Mouse (Mus musculus) liver, embryonic 14.5 days (tissue): ENCODE data around the gene Stk40.

Experiments
- CTCF ChIP-seq: IDR thresholded peaks from 2 replicates; pipeline ENCODE4 v1.5.1; 2016; ENCODE audit warnings: antibody characterized with exemption, low read depth, control low read depth
- EP300 ChIP-seq: IDR thresholded peaks from 2 replicates; pipeline ENCODE4 v1.6.1; 2016; ENCODE audit warnings: antibody characterized with exemption, low read depth

DNA sequence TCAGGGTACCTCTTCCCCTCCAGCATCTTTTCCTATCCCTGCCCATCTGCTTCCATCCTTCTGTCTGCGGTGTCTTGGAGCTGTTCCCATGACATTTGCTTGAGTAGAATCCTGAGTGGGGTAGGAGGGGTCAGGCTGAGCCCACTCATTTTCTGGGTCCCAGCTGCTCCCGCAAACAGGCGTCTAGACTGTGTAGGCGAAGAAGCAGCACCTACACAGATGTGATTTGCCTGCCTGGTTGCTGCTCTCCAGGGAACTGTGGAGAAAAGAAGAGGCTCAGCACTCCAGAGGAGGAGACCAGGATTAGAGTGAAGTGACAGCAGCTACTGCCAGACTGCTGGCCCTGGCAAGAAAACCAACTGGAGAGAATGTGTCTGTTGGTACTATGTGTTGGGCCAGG is 14.9 kb downstream of the Stk40 start:
- TF ChIP-seq CTCF (no peak), EP300 (no peak)
